Mouse (Mus musculus) neural tube, embryonic 11.5 days (tissue): ENCODE measurements around the gene Pbx1. TPM values are rescaled to one million over a fixed set of nuclear protein-coding genes. Genes with fewer than 3 reads are reported as not detected.

Experiments used
- ATAC-seq: fragments of 200-750 bp; cut with Nextera tagmentation; 2 replicates; pipeline ENCODE4 v1.8.0; 2017; ENCODE audit warnings: moderate number of reproducible peaks, mild to moderate bottlenecking, moderate TSS enrichment, moderate library complexity; ENCODE audit not compliant: insufficient read depth, low FRiP score, low TSS enrichment
- DNase-seq: peaks from one replicate; pipeline ENCODE4 v3.0.0-alpha.2; 2015; ENCODE audit warnings: low spot score
- H3K27ac ChIP-seq: fragments of 300-500 bp; sonication (generic); 2 replicates; pipeline ENCODE4 v1.5.1; 2014; ENCODE audit warnings: low read depth, mild to moderate bottlenecking, low read length
- H3K27me3 ChIP-seq: fragments of 300-500 bp; sonication (generic); 2 replicates; pipeline ENCODE4 v1.6.1; 2014; ENCODE audit warnings: mild to moderate bottlenecking, low read length, mixed read lengths; ENCODE audit not compliant: control insufficient read depth, insufficient read depth
- H3K36me3 ChIP-seq: fragments of 300-500 bp; sonication (generic); 2 replicates; pipeline ENCODE4 v1.6.1; 2014; ENCODE audit warnings: mild to moderate bottlenecking, low read length, moderate library complexity, mixed read lengths; ENCODE audit not compliant: control insufficient read depth, insufficient read depth
- H3K4me1 ChIP-seq: fragments of 300-500 bp; sonication (generic); 2 replicates; pipeline ENCODE4 v1.6.1; 2014; ENCODE audit warnings: low read length, mixed read lengths; ENCODE audit not compliant: control insufficient read depth, insufficient read depth
- H3K4me2 ChIP-seq: fragments of 300-500 bp; sonication (generic); 2 replicates; pipeline ENCODE4 v1.6.1; 2014; ENCODE audit warnings: low read depth, mild to moderate bottlenecking, moderate library complexity
- H3K4me3 ChIP-seq: fragments of 300-500 bp; sonication (generic); 2 replicates; pipeline ENCODE4 v1.5.1; 2014; ENCODE audit warnings: low read depth, low read length
- H3K9ac ChIP-seq: fragments of 300-500 bp; sonication (generic); 2 replicates; pipeline ENCODE4 v1.6.1; 2014; ENCODE audit warnings: mild to moderate bottlenecking, low read length
- H3K9me3 ChIP-seq: fragments of 300-500 bp; sonication (generic); 2 replicates; pipeline ENCODE4 v1.6.1; 2016; ENCODE audit warnings: low read length; ENCODE audit not compliant: control insufficient read depth
- WGBS: fragments of 180-500 bp; shearing (Covaris S2); extraction: QIAGEN DNeasy Blood & Tissue Kit; methylation state at CpG from one replicate; pipeline ENCODE4 v1.1.7; 2014; 5-methylcytosine and 5-hydroxymethylcytosine counted together
- polyA plus RNA-seq: library from polyadenylated mRNA; unstranded; fragments of >200 nt; fragmentation: Nextera tagmentation; extraction: Ambion mirVana; gene quantifications from 2 replicates; pipeline ENCODE4 v1.2.1, GENCODE M21; 2014

Gene Pbx1
- polyA plus RNA-seq, 1 experiment from 2014 or later: 45.8 TPM

DNA sequence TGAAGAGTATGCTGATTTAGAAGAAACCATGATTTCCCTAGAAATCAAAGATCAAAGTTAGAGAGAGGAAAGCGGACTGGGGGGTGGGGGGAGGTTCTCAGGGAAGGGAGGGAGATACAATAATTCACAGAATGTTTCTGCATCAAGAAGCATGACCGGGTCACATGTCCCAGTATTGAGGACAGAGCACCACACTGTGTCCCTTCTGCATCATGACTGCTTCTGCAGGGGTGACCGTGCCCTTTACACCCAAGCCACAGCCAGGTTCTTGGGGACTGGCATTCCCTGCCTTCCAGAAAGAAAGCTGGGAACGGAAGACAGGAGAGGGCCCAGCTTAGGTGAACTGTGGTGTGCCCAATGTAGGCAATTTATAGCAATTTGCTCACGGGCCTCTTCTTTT lies 207.9 kb downstream of the Pbx1 start:
- Histone ChIP-seq H3K4me2 (no peak overlapping the region), H3K4me3 (no peak overlapping the region), H3K36me3 (no peaks in the 10 kb centered on the region), H3K4me1 (no peaks in the 10 kb centered on the region; the same call in 1 of the 2 replicates), H3K27me3 (no peaks in the 10 kb centered on the region), H3K9ac (no peak overlapping the region), H3K9me3 (no peaks in the 10 kb centered on the region), H3K27ac (no peak overlapping the region)
- DNase-seq (no peak), ATAC-seq (no peak)
- 80% methylated on average over 5 of the region's 5 CpGs for WGBS

GRCm38 (mm10) chr1:168222794-168223193 lies 209.3 kb downstream of the Pbx1 start:
- no peaks in the 10 kb centered on the region for H3K9me3 ChIP-seq
- no peaks in the 10 kb centered on the region for H3K36me3 ChIP-seq
- H3K9ac ChIP-seq: no peak overlapping the region
- H3K4me1 ChIP-seq: no peaks in the 10 kb centered on the region; the same call in 1 of the 2 replicates
- no peak overlapping the region for H3K4me2 ChIP-seq
- no peak for ATAC-seq
- no peak for DNase-seq
- no peaks in the 10 kb centered on the region for H3K27me3 ChIP-seq
- WGBS: 95% methylated on average over 7 of the region's 7 CpGs
- H3K27ac ChIP-seq: no peak overlapping the region
- no peak overlapping the region for H3K4me3 ChIP-seq

GRCm38 (mm10) chr1:168221071-168221521 lies 211.0 kb downstream of the Pbx1 start:
- WGBS: 55% methylated on average over 14 of the region's 14 CpGs
- H3K9ac ChIP-seq: no peak overlapping the region
- peaks cover 2% of the 10 kb centered on the region; the same call in 1 of the 2 replicates for H3K4me1 ChIP-seq
- H3K36me3 ChIP-seq: no peaks in the 10 kb centered on the region
- H3K27me3 ChIP-seq: no peaks in the 10 kb centered on the region
- DNase-seq: no peak
- no peaks in the 10 kb centered on the region for H3K9me3 ChIP-seq
- ATAC-seq: no peak
- no peak overlapping the region for H3K4me3 ChIP-seq
- H3K4me2 ChIP-seq: no peak overlapping the region
- no peak overlapping the region for H3K27ac ChIP-seq

DNA sequence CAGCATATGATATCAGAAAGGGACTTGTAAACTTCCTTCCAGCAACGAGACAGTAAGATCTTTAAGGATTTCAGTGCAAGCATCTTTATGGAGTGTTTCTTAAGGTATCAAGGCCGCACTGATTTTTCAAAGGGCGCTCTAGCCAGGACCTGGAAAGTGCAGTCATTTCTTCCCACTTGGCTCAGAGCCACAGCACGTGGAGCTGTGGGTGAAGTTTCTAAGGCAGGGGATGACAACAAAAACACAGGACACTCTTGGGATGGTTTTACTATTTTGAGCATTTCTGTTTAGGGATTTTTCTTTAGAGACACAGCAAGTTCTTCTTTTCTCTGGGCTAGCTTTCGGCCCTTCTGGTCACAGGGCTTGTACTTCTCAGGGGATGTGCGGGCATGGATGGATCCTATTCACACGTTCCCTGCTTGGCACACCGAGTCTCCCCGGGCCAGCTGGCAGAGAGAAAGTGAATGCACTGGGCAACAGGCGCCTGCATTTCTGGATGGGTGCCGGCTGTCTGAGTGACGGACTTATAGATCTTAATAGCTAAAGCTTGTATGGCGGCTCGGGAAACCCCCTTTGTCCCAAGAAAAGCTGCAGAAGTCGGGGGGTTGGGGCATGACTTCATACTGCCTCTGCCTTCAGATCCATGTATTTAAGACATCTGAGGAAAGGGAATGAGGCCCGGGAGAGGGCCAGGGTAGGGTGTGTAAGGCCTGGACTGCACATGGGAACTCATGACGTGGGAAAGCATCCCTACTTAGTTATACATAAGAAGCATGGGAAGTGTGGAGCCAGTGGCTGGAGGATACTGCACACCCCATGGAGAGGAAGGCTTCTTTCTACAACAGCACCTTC lies 215.9 kb downstream of the Pbx1 start:
- Histone ChIP-seq H3K36me3 (no peaks in the 10 kb centered on the region), H3K4me1 (peaks cover 15% of the 10 kb centered on the region), H3K27ac (no peak overlapping the region), H3K9ac (no peak overlapping the region), H3K9me3 (no peaks in the 10 kb centered on the region), H3K27me3 (no peaks in the 10 kb centered on the region), H3K4me2 (no peak overlapping the region), H3K4me3 (no peak overlapping the region)
- no peak for DNase-seq
- no peak for ATAC-seq
- 86% methylated on average over 17 of the region's 17 CpGs for WGBS

DNA sequence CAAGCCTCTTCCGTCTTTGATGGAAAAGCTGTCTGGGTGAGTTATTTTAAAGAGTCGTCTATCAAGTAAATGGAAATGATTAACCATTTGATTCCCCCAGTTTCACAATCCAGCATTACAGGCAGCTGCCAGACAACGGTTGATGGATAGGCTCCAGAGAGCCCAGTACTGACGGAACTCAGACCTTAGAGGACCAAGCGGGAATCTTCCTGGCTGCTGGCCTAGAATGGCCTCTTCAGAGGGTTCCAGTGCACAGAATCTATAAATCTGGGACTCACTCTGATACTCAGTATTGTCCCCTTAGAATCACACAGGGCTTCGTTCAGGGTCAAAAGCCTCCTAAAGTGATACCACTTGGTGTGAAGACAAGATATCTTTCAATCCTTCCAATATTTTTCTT lies 216.6 kb downstream of the Pbx1 start:
- Histone ChIP-seq H3K27me3 (no peaks in the 10 kb centered on the region), H3K4me2 (no peak overlapping the region), H3K9me3 (no peaks in the 10 kb centered on the region), H3K9ac (no peak overlapping the region), H3K27ac (no peak overlapping the region), H3K36me3 (no peaks in the 10 kb centered on the region), H3K4me1 (peaks cover 15% of the 10 kb centered on the region), H3K4me3 (no peak overlapping the region)
- no peak for ATAC-seq
- no peak for DNase-seq
- WGBS: 63% methylated on average over 6 of the region's 6 CpGs

- DNase-seq: peak; percentile 89
- ATAC-seq: peak; percentile 87
- no peak overlapping the region for H3K4me3 ChIP-seq
- peaks cover 15% of the 10 kb centered on the region for H3K4me1 ChIP-seq
- no peak overlapping the region for H3K27ac ChIP-seq
- H3K27me3 ChIP-seq: no peaks in the 10 kb centered on the region
- no peak overlapping the region for H3K4me2 ChIP-seq
- H3K9me3 ChIP-seq: no peaks in the 10 kb centered on the region
- 0 out of 2 replicates have a peak, but pooled peaks cover 3% of the 10 kb centered on the region for H3K36me3 ChIP-seq
- WGBS: 4% methylated on average over 5 of the region's 5 CpGs
- H3K9ac ChIP-seq: no peak overlapping the region
Observed at GRCm38 (mm10) chr1:168214040-168214443, 218.0 kb downstream of the Pbx1 start.

DNA sequence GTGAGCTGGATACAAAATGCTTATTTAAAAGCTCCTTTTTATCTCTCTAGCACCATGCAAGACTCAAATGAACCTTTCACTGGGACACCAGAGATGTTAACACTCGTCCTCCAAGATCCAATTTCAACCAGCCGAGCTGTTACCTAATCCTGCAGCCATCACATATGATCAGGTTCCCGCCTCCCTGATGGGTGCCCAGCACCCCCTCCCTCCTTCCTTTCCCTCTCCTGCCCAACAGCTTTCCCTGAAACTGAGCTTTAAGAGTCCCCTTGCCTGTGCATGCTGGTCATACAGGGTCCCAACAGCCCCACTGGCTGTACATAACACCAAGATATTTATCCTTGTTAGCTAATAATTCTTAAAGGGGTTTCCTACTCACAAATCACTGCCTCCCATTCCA lies 218.5 kb downstream of the Pbx1 start:
- peaks cover 15% of the 10 kb centered on the region for H3K4me1 ChIP-seq
- H3K4me3 ChIP-seq: no peak overlapping the region
- WGBS: 22% methylated on average over 3 of the region's 3 CpGs
- H3K9me3 ChIP-seq: no peaks in the 10 kb centered on the region
- DNase-seq (no peak), ATAC-seq (no peak)
- H3K27ac ChIP-seq: no peak overlapping the region
- no peak overlapping the region for H3K9ac ChIP-seq
- no peaks in the 10 kb centered on the region for H3K27me3 ChIP-seq
- 0 out of 2 replicates have a peak, but pooled peaks cover 4% of the 10 kb centered on the region for H3K36me3 ChIP-seq
- no peak overlapping the region for H3K4me2 ChIP-seq

DNA sequence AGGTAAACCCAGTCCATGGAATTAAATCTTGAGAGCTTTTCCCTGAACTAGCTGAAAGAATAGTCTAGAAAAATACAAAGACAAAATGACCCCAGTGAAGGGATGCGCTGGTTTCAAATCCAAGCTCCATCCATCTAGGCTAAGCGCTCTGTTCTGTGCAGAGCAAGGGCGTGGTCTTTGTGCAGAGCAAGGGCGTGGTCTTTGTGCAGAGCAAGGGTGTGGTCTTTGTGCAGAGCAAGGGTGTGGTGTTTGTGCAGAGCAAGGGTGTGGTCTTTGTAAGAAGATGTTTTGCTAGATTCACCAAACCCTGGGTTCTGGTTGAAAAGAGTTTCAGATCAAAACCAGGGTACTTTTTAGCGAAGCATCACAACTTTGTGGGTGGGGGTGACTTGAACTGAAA lies 221.7 kb downstream of the Pbx1 start:
- DNase-seq: no peak
- H3K9ac ChIP-seq: no peak overlapping the region
- H3K36me3 ChIP-seq: 0 out of 2 replicates have a peak, but pooled peaks cover 4% of the 10 kb centered on the region
- H3K27me3 ChIP-seq: no peaks in the 10 kb centered on the region
- H3K4me2 ChIP-seq: no peak overlapping the region
- H3K27ac ChIP-seq: no peak overlapping the region
- no peaks in the 10 kb centered on the region for H3K9me3 ChIP-seq
- WGBS: 94% methylated on average over 5 of the region's 5 CpGs
- H3K4me3 ChIP-seq: no peak overlapping the region
- no peak for ATAC-seq
- peaks cover 7% of the 10 kb centered on the region for H3K4me1 ChIP-seq
